Mouse (Mus musculus) CH12.LX (cell line): ENCODE measurements around the gene Efnb1. TPM values are rescaled to one million over a fixed set of nuclear protein-coding genes. Genes with fewer than 3 reads are reported as not detected.

Experiments
- DNase-seq: peaks from one replicate; pipeline ENCODE4 v3.0.0-alpha.2; 2013; ENCODE audit errors: extremely low read depth
- H3K27ac ChIP-seq: 2 replicates; pipeline ENCODE4 v1.5.1; 2012; ENCODE audit warnings: low read depth, mild to moderate bottlenecking, control low read depth, moderate library complexity; ENCODE audit not compliant: insufficient read depth
- H3K27me3 ChIP-seq: replicated peaks from 2 replicates; pipeline ENCODE3; 2012; ENCODE audit warnings: inconsistent platforms
- H3K36me3 ChIP-seq, 2 experiments: replicated peaks in 1 of 2; 2 replicates each; pipeline versions ENCODE3 to v1.6.1; 2012; ENCODE audit warnings: inconsistent platforms in 1 of 2, low read length in 1 of 2, mild to moderate bottlenecking in 1 of 2, mixed read lengths in 1 of 2, moderate library complexity in 1 of 2; ENCODE audit not compliant: control insufficient read depth in 1 of 2, insufficient read depth in 1 of 2
- H3K4me1 ChIP-seq, 2 experiments: 2 replicates each; pipeline ENCODE4 v1.6.1; 2012; ENCODE audit warnings: inconsistent platforms in 1 of 2, moderate library complexity in 1 of 2; ENCODE audit not compliant: insufficient read depth in 2 of 2, control insufficient read depth in 1 of 2
- H3K4me2 ChIP-seq: 2 replicates; pipeline ENCODE4 v1.6.1; 2012; ENCODE audit warnings: low read depth, mild to moderate bottlenecking, control low read depth; ENCODE audit not compliant: poor library complexity, insufficient read depth, severe bottlenecking
- H3K4me3 ChIP-seq, 3 experiments: fragments of 150-350 bp in 1 of 3; sonication (generic) in 1 of 3; replicated peaks in 1 of 3; 2 replicates each; pipeline versions ENCODE3 to v1.5.1; 2011 to 2012; ENCODE audit warnings: low read depth in 2 of 3, low read length in 2 of 3, mild to moderate bottlenecking in 2 of 3, moderate library complexity in 2 of 3, control low read depth in 1 of 3, improper control_type of control experiment in 1 of 3, inconsistent platforms in 1 of 3, mixed read lengths in 1 of 3; ENCODE audit not compliant: poor library complexity in 1 of 3
- H3K79me2 ChIP-seq: replicated peaks from 2 replicates; pipeline ENCODE4 v1.6.1; 2012; ENCODE audit warnings: mild to moderate bottlenecking, moderate library complexity; ENCODE audit not compliant: control insufficient read depth, poor library complexity, insufficient read depth, severe bottlenecking; ENCODE audit errors: extremely low read depth
- H3K9ac ChIP-seq: 2 replicates; pipeline ENCODE4 v1.6.1; 2012; ENCODE audit warnings: low read depth, mild to moderate bottlenecking, control low read depth, moderate library complexity; ENCODE audit not compliant: insufficient read depth
- H3K9me3 ChIP-seq: replicated peaks from 2 replicates; pipeline ENCODE3; 2012; ENCODE audit warnings: low read length, inconsistent platforms, mixed read lengths
- GABPA ChIP-seq: IDR thresholded peaks from 2 replicates; pipeline ENCODE4 v1.6.1; 2012; ENCODE audit warnings: low read depth, low read length, improper control_type of control experiment, inconsistent platforms; ENCODE audit not compliant: insufficient replicate concordance
- IRF4 ChIP-seq: IDR thresholded peaks from 2 replicates; pipeline ENCODE4 v1.6.1; 2014; ENCODE audit warnings: low read depth, mild to moderate bottlenecking, inconsistent platforms, low read length, improper control_type of control experiment
- KAT2A ChIP-seq: IDR thresholded peaks from 2 replicates; pipeline ENCODE4 v1.6.1; 2012; ENCODE audit warnings: low read length, improper control_type of control experiment, inconsistent platforms; ENCODE audit not compliant: insufficient replicate concordance
- MAX ChIP-seq: IDR thresholded peaks from 2 replicates; pipeline ENCODE4 v1.6.1; 2011; ENCODE audit warnings: low read length, improper control_type of control experiment
- MEF2A ChIP-seq: IDR thresholded peaks from 2 replicates; pipeline ENCODE4 v1.6.1; 2014; ENCODE audit warnings: low read depth, mild to moderate bottlenecking, inconsistent platforms, low read length, improper control_type of control experiment, borderline replicate concordance
- MXI1 ChIP-seq: IDR thresholded peaks from 2 replicates; pipeline ENCODE4 v1.6.1; 2011; ENCODE audit warnings: mild to moderate bottlenecking, low read depth, low read length, improper control_type of control experiment
- NELFE ChIP-seq: IDR thresholded peaks from 2 replicates; pipeline ENCODE4 v1.6.1; 2011; ENCODE audit warnings: low read depth, low read length, improper control_type of control experiment
- SIN3A ChIP-seq: IDR thresholded peaks from 2 replicates; pipeline ENCODE4 v1.6.1; 2012; ENCODE audit warnings: low read length, improper control_type of control experiment, inconsistent platforms
- TCF12 ChIP-seq: IDR thresholded peaks from 2 replicates; pipeline ENCODE4 v1.6.1; 2014; ENCODE audit warnings: low read depth, mild to moderate bottlenecking, inconsistent platforms, low read length, improper control_type of control experiment
- UBTF ChIP-seq: IDR thresholded peaks from 2 replicates; pipeline ENCODE4 v1.6.1; 2012; ENCODE audit warnings: low read depth, mild to moderate bottlenecking, inconsistent platforms, low read length, improper control_type of control experiment, moderate library complexity
- ZKSCAN1 ChIP-seq: IDR thresholded peaks from 2 replicates; pipeline ENCODE4 v1.6.1; 2012; ENCODE audit warnings: low read depth, inconsistent platforms, low read length, improper control_type of control experiment, borderline replicate concordance
- dilution Hi-C: fragments of 300-500 bp; cut with MboI; formaldehyde crosslinking; loops from 2 replicates; pipeline ENCODE4 v1.14.3; 2020; ENCODE audit warnings: low sequenced_read_pairs; ENCODE audit not compliant: extremely low pct_unique_long_range_greater_than_20kb, extremely low pct_ligation_motif_present
- in situ Hi-C: fragments of 300-500 bp; cut with MboI; formaldehyde crosslinking; loops from 3 replicates; pipeline ENCODE4 v1.14.3; 2019; ENCODE audit warnings: low sequenced_read_pairs, low pct_ligation_motif_present, low pct_unique_long_range_greater_than_20kb, mixed read lengths
- polyA plus RNA-seq: library from polyadenylated mRNA; unstranded; fragments of >175 nt; gene quantifications from 2 replicates; pipeline ENCODE4 v1.2.1, GENCODE M21; 2012; ENCODE audit warnings: low read depth; ENCODE audit not compliant: insufficient read length
- total RNA-seq, 2 experiments: library from RNA; depleted of rRNA; stranded (reverse); fragments of 300-350 nt in 1 of 2; fragments of >200 nt in 1 of 2; gene quantifications; 2 replicates each; pipeline ENCODE4 v1.2.3; 2012 to 2014

Gene Efnb1
- total and polyA plus RNA-seq, 3 experiments = 1.2 to 1.8 (median 1.4) TPM

DNA sequence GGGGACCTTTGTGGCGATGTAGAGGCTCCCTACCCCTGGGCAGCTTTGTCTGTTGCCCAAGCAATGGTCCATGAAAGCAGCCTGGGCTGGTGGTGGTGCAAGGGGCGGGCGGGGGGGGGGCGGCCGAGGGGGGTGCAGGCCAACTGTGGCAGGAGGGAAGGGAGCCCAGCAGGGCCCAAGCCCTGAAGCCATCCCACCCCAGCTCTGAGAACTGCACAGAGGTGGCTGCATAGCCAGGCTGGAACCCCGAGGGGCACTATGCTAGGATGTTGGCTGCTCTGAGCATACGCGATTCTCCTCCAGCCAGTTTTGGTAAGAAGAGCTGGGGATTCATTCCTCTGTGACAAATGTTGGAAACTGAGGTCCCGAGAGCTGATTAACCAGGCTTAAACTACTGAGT is 62.6 kb downstream of the Efnb1 start:
- no peak overlapping the region for H3K27ac ChIP-seq
- peaks cover 0 to 19% of the 10 kb centered on the region in 2 experiments; a peak in 2 of 4 replicates for H3K4me1 ChIP-seq
- dilution Hi-C loops = no loop called here
- no peak overlapping the region for H3K4me2 ChIP-seq
- H3K79me2 ChIP-seq = no peaks in the 10 kb centered on the region
- DNase-seq = no peak
- H3K4me3 ChIP-seq = peak overlapping the region in 1 of 3 experiments; percentile 37
- no peaks in the 10 kb centered on the region for H3K27me3 ChIP-seq
- H3K9me3 ChIP-seq = no peaks in the 10 kb centered on the region
- in situ Hi-C loops = no loop called here
- no peaks in the 10 kb centered on the region for H3K36me3 ChIP-seq
- TF ChIP-seq NELFE = no peak
- TF ChIP-seq MEF2A = no peak
- TF ChIP-seq SIN3A = no peak
- no peak for TF ChIP-seq IRF4
- no peak for TF ChIP-seq ZKSCAN1
- TF ChIP-seq TCF12 = no peak
- TF ChIP-seq KAT2A = no peak
- TF ChIP-seq MXI1 = no peak
- no peak for TF ChIP-seq GABPA
- no peak for TF ChIP-seq MAX
- TF ChIP-seq UBTF = no peak
- TF ChIP-seq, all 38 proteins: peak for 0
- H3K9ac ChIP-seq = no peak overlapping the region

Other genes starting within 250 kb of the Efnb1 start
- not detected in 2 replicates for gene Ophn1, start 245.1 kb upstream of the Efnb1 start, total RNA-seq (2012; rRNA removed)
- gene Ophn1, start 245.1 kb upstream of the Efnb1 start, total RNA-seq (2014; rRNA removed) = not detected in 2 replicates
- gene Ophn1, start 245.1 kb upstream of the Efnb1 start, polyA plus RNA-seq = not detected in 2 replicates
- gene Yipf6, start 199.8 kb upstream of the Efnb1 start, total RNA-seq (2012; rRNA removed) = 17.3 and 19.4 TPM in 2 replicates
- 28.7 and 30.2 TPM in 2 replicates for gene Yipf6, start 199.8 kb upstream of the Efnb1 start, total RNA-seq (2014; rRNA removed)
- gene Yipf6, start 199.8 kb upstream of the Efnb1 start, polyA plus RNA-seq = 19.7 and 20.7 TPM in 2 replicates
- gene Stard8, start 132.9 kb upstream of the Efnb1 start, total RNA-seq (2012; rRNA removed) = 0.08 and 0.17 TPM in 2 replicates
- 0.35 TPM in 1 of 2 replicates, not detected in the other for gene Stard8, start 132.9 kb upstream of the Efnb1 start, total RNA-seq (2014; rRNA removed)
- 0.16 and 0.19 TPM in 2 replicates for gene Stard8, start 132.9 kb upstream of the Efnb1 start, polyA plus RNA-seq